Mouse (Mus musculus) heart, embryonic 13.5 days (tissue): ENCODE measurements around the gene Nrcam. TPM values are rescaled to one million over a fixed set of nuclear protein-coding genes. Genes with fewer than 3 reads are reported as not detected.

Experiments used
- ATAC-seq: fragments of 200-750 bp; cut with Nextera tagmentation; 2 replicates; pipeline ENCODE4 v1.8.0; 2017; ENCODE audit warnings: moderate TSS enrichment; ENCODE audit not compliant: insufficient number of reproducible peaks, low FRiP score, low TSS enrichment; ENCODE audit errors: extremely low read depth
- H3K27ac ChIP-seq: fragments of 300-500 bp; sonication (generic); replicated peaks from 2 replicates; pipeline ENCODE4 v1.5.1; 2015; ENCODE audit warnings: moderate library complexity, mild to moderate bottlenecking, inconsistent platforms
- H3K27me3 ChIP-seq: fragments of 300-500 bp; sonication (generic); replicated peaks from 2 replicates; pipeline ENCODE4 v1.6.1; 2015; ENCODE audit warnings: mild to moderate bottlenecking, inconsistent platforms
- H3K36me3 ChIP-seq: fragments of 300-500 bp; sonication (generic); 2 replicates; pipeline ENCODE4 v1.6.1; 2015; ENCODE audit warnings: mild to moderate bottlenecking, inconsistent platforms
- H3K4me1 ChIP-seq: fragments of 300-500 bp; sonication (generic); 2 replicates; pipeline ENCODE4 v1.6.1; 2015; ENCODE audit warnings: inconsistent platforms
- H3K4me2 ChIP-seq: fragments of 300-500 bp; sonication (generic); 2 replicates; pipeline ENCODE4 v1.6.1; 2015; ENCODE audit warnings: inconsistent platforms, mild to moderate bottlenecking, moderate library complexity
- H3K4me3 ChIP-seq: fragments of 300-500 bp; sonication (generic); 2 replicates; pipeline ENCODE4 v1.5.1; 2015; ENCODE audit warnings: moderate library complexity, mild to moderate bottlenecking, inconsistent platforms
- H3K9ac ChIP-seq: fragments of 300-500 bp; sonication (generic); 2 replicates; pipeline ENCODE4 v1.6.1; 2015; ENCODE audit warnings: inconsistent platforms, mild to moderate bottlenecking, moderate library complexity
- H3K9me3 ChIP-seq: fragments of 300-500 bp; sonication (generic); 2 replicates; pipeline ENCODE4 v1.6.1; 2016; ENCODE audit warnings: inconsistent platforms
- WGBS: fragments of 180-500 bp; shearing (Covaris S2); methylation state at CpG from one replicate; pipeline ENCODE4 v1.1.7; 2015; ENCODE audit warnings: mixed read lengths; 5-methylcytosine and 5-hydroxymethylcytosine counted together
- polyA plus RNA-seq: library from polyadenylated mRNA; unstranded; fragments of >200 nt; fragmentation: Nextera tagmentation; extraction: Ambion mirVana; gene quantifications from 2 replicates; pipeline ENCODE4 v1.2.1, GENCODE M21; 2015

The Nrcam gene
- polyA plus RNA-seq, 1 experiment from 2014 or later = 1.1 TPM

DNA sequence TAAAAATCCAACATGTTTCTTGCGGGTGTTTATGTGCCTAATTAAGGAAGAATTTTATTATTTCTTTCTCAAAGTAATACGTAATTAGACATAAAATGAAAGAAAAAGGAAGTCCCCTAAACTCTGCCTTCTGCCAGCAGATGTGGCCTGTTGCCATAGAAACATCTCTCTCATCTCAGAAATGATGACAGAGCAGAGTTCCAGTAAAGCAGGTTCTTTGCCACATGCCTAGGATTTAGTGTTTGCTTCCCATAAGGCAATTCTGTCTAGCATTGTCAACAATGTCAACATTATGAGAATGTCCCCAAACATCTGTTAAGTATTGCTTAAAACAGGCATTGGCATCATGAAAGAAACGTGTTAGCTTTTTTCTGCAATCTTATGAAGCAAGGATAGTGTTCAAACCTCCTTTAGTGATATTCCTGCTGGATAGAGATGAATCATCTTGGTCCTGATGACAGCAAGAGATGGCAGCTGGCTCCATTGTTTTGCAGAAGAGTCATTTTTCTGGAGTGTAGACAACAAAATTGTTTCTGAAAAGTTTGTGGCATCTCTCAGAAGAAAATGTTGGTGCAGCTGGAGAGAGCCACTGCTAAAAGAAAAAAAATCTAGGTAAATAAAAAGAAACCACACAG, 42.5 kb downstream of the Nrcam start:
- no peaks in the 10 kb centered on the region for H3K36me3 ChIP-seq
- no peak for ATAC-seq
- H3K4me2 ChIP-seq = no peak overlapping the region
- H3K27me3 ChIP-seq = no peaks in the 10 kb centered on the region
- peaks cover 3% of the 10 kb centered on the region; the same call in 1 of the 2 replicates for H3K4me1 ChIP-seq
- no peak overlapping the region for H3K9ac ChIP-seq
- WGBS = 64% methylated on average over 3 of the region's 3 CpGs
- no peak overlapping the region for H3K4me3 ChIP-seq
- H3K27ac ChIP-seq = no peak overlapping the region
- H3K9me3 ChIP-seq = no peaks in the 10 kb centered on the region

DNA sequence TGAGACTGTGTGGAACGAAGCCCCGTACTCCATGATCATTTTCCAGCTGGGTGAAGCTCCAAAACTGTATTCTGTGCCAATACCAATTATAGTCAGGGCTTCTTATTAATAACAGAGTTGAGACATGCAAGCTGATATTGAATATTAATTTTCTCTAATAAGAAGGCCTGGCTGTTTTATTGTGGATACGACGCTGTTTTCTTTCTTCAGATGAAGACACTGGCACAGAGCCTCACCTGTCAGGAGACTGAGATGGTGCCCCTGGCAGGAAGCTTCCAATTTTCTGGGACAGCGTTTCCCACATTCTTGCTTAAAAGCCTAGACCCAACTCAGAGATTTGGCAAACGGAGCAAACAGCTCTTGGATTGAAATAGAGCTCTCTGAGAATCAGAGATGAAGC, 47.3 kb downstream of the Nrcam start:
- WGBS = 80% methylated on average over 6 of the region's 6 CpGs
- H3K27me3 ChIP-seq = no peaks in the 10 kb centered on the region
- H3K9ac ChIP-seq = no peak overlapping the region
- ATAC-seq = no peak
- H3K9me3 ChIP-seq = no peaks in the 10 kb centered on the region
- H3K4me3 ChIP-seq = no peak overlapping the region
- no peaks in the 10 kb centered on the region for H3K4me1 ChIP-seq
- no peaks in the 10 kb centered on the region for H3K36me3 ChIP-seq
- H3K4me2 ChIP-seq = no peak overlapping the region
- no peak overlapping the region for H3K27ac ChIP-seq

DNA sequence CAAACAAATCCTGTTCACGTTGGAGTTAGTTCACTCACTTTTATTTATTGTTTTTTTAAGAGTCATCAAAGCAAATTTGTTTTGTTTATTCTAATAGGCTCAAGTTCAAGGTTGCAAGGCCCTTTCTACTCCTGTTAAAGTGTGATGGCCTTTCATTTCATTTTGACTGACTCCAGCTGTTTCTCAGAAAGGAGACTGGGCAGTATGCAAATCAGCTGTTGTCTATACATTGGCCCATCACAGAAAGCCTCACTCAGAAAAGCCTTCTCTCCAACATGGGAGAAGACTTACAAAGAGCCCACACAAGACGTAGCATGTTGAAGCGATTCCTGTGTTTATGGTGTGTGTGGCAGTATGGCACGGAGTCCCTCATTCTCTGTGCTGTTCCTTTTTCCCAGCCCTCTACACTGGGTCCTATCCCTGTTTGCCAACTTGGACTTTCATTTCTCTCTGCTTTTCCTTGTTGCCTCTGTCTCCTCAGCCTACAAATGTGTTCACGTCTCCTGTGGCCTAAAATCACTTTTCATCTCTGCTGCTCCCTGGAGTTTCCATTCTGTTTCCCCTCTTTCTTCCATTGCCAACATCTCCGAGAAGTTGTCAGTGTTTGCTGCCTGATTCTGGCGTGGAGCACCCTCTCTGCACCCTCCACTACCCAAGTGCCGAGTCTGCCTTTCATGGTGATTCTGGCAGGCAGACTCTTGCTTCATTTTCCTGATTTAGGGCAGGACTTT, 49.9 kb downstream of the Nrcam start:
- no peaks in the 10 kb centered on the region for H3K36me3 ChIP-seq
- no peaks in the 10 kb centered on the region for H3K9me3 ChIP-seq
- H3K4me3 ChIP-seq = no peak overlapping the region
- no peak overlapping the region for H3K4me2 ChIP-seq
- H3K27me3 ChIP-seq = no peaks in the 10 kb centered on the region
- no peaks in the 10 kb centered on the region for H3K4me1 ChIP-seq
- no peak overlapping the region for H3K9ac ChIP-seq
- no peak for ATAC-seq
- H3K27ac ChIP-seq = no peak overlapping the region
- 69% methylated on average over 8 of the region's 8 CpGs for WGBS

DNA sequence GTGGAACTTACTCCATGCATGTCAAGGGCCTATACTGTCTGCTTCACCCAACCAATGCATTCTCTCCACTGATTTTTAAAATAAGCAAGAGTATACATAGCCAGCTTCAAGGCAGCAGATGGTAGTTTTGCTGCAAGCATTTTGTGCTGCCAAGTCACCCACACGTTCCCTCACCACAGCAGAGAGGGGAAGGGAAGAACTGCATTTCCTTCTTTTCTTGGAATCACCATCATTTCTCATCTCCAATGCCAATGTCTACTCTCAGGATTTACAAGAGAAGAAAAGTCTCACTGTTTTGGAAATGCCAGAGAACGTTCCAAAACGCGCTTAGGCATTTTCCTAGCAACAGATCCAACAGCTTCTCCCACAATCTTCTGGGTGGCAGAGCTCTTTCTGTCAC, 52.1 kb downstream of the Nrcam start:
- no peaks in the 10 kb centered on the region for H3K9me3 ChIP-seq
- H3K4me1 ChIP-seq = no peaks in the 10 kb centered on the region
- 66% methylated on average over 4 of the region's 4 CpGs for WGBS
- no peaks in the 10 kb centered on the region for H3K27me3 ChIP-seq
- no peak overlapping the region for H3K27ac ChIP-seq
- no peak for ATAC-seq
- H3K4me3 ChIP-seq = no peak overlapping the region
- H3K36me3 ChIP-seq = no peaks in the 10 kb centered on the region
- H3K9ac ChIP-seq = no peak overlapping the region
- H3K4me2 ChIP-seq = no peak overlapping the region

DNA sequence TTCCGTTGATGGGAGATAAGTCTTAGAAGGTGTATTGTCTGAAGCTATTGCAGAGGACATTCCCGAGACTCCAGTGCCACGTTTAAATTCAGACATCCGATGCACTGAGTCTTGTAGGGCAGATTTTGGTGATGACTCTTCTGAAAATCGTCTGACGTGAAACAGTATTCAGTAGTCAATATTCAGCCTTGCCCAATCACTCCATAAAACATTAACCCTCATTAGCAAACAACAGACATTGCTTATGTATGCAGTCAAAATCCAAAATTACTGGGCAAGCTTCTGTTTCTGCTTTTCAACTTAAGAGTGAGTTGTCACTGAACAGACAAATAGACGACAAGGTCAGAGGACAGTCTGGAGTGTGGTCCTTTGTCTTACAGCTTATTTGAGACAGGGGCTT, 57.7 kb downstream of the Nrcam start:
- WGBS = 61% methylated on average over 7 of the region's 7 CpGs
- Histone ChIP-seq H3K36me3 (no peaks in the 10 kb centered on the region), H3K9me3 (no peaks in the 10 kb centered on the region), H3K27ac (no peak overlapping the region), H3K9ac (no peak overlapping the region), H3K27me3 (no peaks in the 10 kb centered on the region), H3K4me2 (no peak overlapping the region), H3K4me1 (no peaks in the 10 kb centered on the region), H3K4me3 (no peak overlapping the region)
- ATAC-seq = no peak

DNA sequence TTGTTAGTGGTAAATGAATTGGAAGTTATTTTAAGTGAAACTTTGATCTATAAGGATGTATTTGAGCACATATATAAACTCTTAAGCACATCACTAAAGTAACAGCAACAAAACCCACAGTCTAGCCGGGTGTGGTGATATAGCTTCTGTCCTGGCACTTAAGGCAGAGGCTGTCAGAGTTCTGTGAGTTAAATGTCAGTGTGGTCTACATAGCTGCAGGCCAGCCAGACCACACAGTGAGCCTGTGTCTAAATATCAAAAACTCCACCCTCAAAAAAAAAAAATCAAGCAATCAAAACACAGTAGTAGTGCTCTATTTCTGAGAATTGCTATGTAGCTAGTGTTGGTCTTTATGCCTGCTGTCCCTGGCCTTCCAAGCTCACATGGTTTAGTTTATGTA, 59.5 kb downstream of the Nrcam start:
- Histone ChIP-seq H3K27ac (no peak overlapping the region), H3K4me1 (no peaks in the 10 kb centered on the region), H3K4me3 (no peak overlapping the region), H3K36me3 (no peaks in the 10 kb centered on the region), H3K27me3 (no peaks in the 10 kb centered on the region), H3K4me2 (no peak overlapping the region), H3K9ac (no peak overlapping the region), H3K9me3 (no peaks in the 10 kb centered on the region)
- ATAC-seq = no peak
- 28% methylated on average over 1 of the region's 1 CpGs for WGBS

DNA sequence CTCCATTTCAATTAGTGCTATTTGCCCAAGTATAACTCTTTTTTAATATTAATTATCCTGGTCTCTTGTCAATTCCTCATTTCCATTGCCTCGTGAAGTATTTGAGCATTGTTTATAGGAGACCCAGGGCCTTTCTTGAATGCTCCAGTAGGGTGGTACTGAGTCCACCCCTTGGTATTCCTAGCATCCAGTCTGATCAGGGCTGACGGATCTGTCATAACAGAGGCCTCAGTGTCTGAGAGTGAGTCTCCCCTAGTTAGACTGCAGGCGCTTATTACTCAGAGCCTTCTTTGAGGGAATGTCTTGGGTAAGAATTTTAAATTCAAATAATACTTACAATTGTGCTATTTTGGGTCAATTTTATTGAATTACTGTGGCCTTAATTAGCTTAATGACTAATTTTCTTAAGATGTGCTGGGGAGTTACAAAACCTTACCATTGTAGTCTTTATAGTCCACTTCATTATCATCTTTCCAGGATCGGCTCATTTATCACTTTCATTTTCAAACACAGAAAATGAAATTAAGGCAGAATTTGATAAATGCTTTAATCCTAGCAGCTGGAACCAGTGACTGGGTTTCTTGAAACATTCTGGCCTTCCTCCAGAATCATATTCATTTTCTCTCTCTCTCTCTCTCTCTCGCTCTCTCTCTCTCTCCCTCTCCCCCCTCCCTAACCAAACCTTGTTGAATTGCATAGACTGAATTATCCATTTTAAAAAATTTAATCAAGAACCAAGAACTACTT, 61.9 kb downstream of the Nrcam start:
- Histone ChIP-seq H3K9ac (no peak overlapping the region), H3K4me3 (no peak overlapping the region), H3K4me2 (no peak overlapping the region), H3K4me1 (no peaks in the 10 kb centered on the region), H3K9me3 (no peaks in the 10 kb centered on the region), H3K27me3 (no peaks in the 10 kb centered on the region), H3K36me3 (no peaks in the 10 kb centered on the region), H3K27ac (no peak overlapping the region)
- 68% methylated on average over 5 of the region's 5 CpGs for WGBS
- no peak for ATAC-seq

DNA sequence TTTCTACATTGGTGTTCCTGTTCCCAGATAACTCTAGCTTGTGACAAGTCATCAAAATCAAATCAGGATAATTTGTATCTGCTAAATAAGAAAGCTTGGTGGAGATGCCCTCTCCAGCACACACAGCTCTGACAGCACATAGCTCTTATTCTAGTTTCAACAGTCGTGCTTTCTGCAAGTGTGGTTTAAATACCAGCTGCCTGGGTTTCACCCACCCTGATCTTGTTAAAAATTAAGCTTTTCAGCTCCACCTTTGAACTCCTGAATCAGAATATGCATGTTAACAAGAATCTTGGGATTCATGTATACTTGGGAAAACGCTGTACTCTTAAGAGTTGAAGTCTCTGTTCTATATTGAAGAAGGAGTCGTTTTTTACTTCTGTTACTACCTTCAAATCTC, 66.2 kb downstream of the Nrcam start:
- H3K27ac ChIP-seq = no peak overlapping the region
- 76% methylated on average over 3 of the region's 3 CpGs for WGBS
- H3K4me2 ChIP-seq = no peak overlapping the region
- no peaks in the 10 kb centered on the region for H3K9me3 ChIP-seq
- no peak for ATAC-seq
- no peaks in the 10 kb centered on the region for H3K36me3 ChIP-seq
- H3K9ac ChIP-seq = no peak overlapping the region
- no peaks in the 10 kb centered on the region for H3K4me1 ChIP-seq
- H3K27me3 ChIP-seq = no peaks in the 10 kb centered on the region
- no peak overlapping the region for H3K4me3 ChIP-seq

DNA sequence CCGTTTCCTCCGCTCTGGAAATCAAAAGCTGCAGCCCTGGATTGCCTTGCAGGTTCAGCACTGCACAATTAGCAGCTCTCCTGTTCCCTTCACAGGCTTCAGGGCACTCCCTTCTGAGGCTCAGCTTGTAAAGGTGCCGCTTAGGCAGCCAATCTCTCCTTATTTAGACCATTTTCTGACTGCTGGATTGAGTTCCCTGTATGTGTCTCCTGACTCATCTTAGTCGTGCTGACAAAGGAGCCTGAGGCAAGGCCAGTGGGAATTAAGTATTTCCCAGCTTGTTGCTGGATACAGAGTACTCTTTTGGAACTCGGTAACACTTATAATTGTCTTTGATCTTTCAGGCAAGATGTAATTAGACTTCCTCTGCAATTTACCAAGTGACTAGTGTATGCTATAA, 69.1 kb downstream of the Nrcam start:
- Histone ChIP-seq H3K9me3 (no peaks in the 10 kb centered on the region), H3K4me3 (no peak overlapping the region), H3K27me3 (no peaks in the 10 kb centered on the region), H3K9ac (no peak overlapping the region), H3K36me3 (no peaks in the 10 kb centered on the region), H3K4me1 (no peaks in the 10 kb centered on the region), H3K4me2 (no peak overlapping the region), H3K27ac (no peak overlapping the region)
- ATAC-seq = no peak
- 46% methylated on average over 5 of the region's 5 CpGs for WGBS

DNA sequence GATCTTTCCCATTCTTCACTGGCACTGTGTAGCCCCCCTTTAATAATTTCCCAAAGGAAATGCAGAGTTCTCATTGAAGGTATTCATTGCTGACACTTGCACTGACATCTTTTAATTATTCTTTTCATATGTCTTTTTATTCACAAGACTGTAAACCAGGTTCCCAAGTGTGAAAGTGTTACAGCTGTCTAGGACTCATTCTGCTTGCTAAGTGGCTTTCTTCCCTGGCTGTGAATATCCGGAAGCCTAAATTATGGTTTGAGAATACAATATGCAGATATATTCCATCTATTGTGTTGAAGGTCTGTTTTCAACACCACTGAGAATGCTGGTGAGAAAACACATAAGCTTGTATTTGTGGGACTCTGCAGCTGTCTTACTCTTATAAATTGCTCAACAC, 73.4 kb downstream of the Nrcam start:
- H3K4me1 ChIP-seq = no peaks in the 10 kb centered on the region
- H3K36me3 ChIP-seq = no peaks in the 10 kb centered on the region
- ATAC-seq = no peak
- H3K27ac ChIP-seq = no peak overlapping the region
- H3K9ac ChIP-seq = no peak overlapping the region
- H3K4me2 ChIP-seq = no peak overlapping the region
- WGBS = 70% methylated on average over 1 of the region's 1 CpGs
- no peak overlapping the region for H3K4me3 ChIP-seq
- H3K27me3 ChIP-seq = no peaks in the 10 kb centered on the region
- no peaks in the 10 kb centered on the region for H3K9me3 ChIP-seq

DNA sequence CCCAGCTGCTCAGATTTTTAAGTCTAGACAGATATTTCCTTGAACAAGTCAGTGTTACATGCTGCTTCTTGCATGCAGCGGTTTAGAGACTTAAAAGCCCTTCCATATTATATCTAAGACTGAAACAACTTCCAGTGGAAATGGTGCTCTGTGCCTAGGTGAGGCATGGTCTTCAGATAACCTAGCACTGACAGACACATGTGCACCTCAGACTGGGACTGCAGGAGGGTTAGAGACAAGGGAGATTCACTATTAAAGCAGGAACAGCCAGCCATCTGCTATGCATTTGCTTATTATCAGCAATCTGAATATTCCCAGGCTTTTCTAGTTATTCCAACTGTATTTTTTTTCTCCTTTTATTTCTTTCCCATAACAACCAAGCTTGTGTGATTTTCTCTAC, 74.6 kb downstream of the Nrcam start:
- 60% methylated on average over 1 of the region's 1 CpGs for WGBS
- H3K9me3 ChIP-seq = no peaks in the 10 kb centered on the region
- H3K4me1 ChIP-seq = no peaks in the 10 kb centered on the region
- H3K4me3 ChIP-seq = no peak overlapping the region
- ATAC-seq = no peak
- no peak overlapping the region for H3K4me2 ChIP-seq
- no peaks in the 10 kb centered on the region for H3K27me3 ChIP-seq
- no peak overlapping the region for H3K27ac ChIP-seq
- H3K9ac ChIP-seq = no peak overlapping the region
- no peaks in the 10 kb centered on the region for H3K36me3 ChIP-seq
